Mouse (Mus musculus) cortical plate, adult 2 months (tissue): ENCODE results near the gene Urgcp.

Source experiments
- CTCF ChIP-seq: fragments of 200-500 bp; IDR thresholded peaks from 2 replicates; pipeline ENCODE4 v1.5.1; 2011; ENCODE audit warnings: mild to moderate bottlenecking, control low read depth, low read length; ENCODE audit not compliant: insufficient read depth; ENCODE audit errors: extremely low read depth
- POLR2A ChIP-seq: fragments of 200-500 bp; IDR thresholded peaks from 2 replicates; pipeline ENCODE4 v1.6.1; 2011; ENCODE audit warnings: mild to moderate bottlenecking, low read length, control low read depth; ENCODE audit not compliant: insufficient read depth; ENCODE audit errors: extremely low read depth

DNA sequence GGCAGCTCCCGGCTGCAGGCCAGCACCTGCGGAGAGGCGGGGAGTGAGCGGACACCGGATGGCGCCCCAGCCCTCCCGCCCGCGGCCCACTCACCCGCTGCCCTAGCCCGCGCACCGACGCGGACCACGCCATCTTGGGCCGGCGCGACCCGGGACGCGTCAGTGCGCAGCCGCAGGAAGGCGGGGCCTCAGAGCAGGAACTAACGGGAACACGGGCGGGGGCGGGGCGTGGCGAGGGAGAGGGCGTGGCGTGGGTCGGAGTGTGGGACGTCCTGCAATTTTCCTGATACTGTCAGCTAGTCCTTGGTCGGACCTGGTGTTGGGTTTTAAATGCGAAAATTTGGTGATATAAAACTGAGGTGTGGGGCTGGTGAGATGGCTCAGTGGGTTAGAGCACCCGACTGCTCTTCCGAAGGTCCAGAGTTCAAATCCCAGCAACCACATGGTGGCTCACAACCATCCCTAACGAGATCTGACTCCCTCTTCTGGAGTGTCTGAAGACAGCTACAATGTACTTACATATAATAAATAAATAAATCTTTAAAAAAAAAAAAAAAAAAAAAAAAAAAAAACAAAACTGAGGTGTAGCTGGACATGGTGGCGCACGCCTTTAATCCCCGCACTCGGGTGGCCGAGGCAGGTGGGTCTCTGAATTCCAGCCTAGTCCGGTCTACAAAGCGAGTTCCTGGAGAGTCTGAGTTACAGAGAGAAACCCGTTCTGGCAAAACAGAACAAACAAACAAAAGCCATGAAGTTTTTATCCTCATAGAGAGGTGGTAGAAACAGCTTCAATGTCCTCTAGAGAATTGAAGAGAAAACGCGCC is 54.4 kb downstream of the Urgcp start:
- TF ChIP-seq CTCF = no peak
- TF ChIP-seq POLR2A = peak; percentile 63; the same call in 1 of the 2 replicates
